Mouse (Mus musculus) lung, adult 2 months (tissue): Measurements from ENCODE around the gene Hsd3b4. TPM values are rescaled to one million over a fixed set of nuclear protein-coding genes. Genes with fewer than 3 reads are reported as not detected.
"Not testable (repeated sequence)": the region's sequence is repeated elsewhere in the genome, so short reads cannot be mapped to it uniquely, and the experiment has no call there.

Source experiments
- DNase-seq: peaks from one replicate; pipeline ENCODE4 v3.0.0; 2022
- H3K4me1 ChIP-seq: fragments of 200-500 bp; 2 replicates; pipeline ENCODE4 v1.6.1; 2011; ENCODE audit warnings: low read length; ENCODE audit not compliant: control insufficient read depth, insufficient read depth
- H3K4me3 ChIP-seq: fragments of 200-500 bp; replicated peaks from 2 replicates; pipeline ENCODE3; 2011; ENCODE audit warnings: low read depth, mild to moderate bottlenecking, control low read depth, low read length; ENCODE audit errors: extremely low read depth
- WGBS: fragments of 180-500 bp; shearing (Covaris S2); methylation state at CpG from one replicate; pipeline ENCODE4 v1.1.7; 2018; 5-methylcytosine and 5-hydroxymethylcytosine counted together
- polyA plus RNA-seq: library from polyadenylated mRNA; depleted of rRNA; stranded (reverse); fragments of >200 nt; gene quantifications from 2 replicates; pipeline ENCODE4 v1.2.3, GENCODE M21; 2012; rRNA removed

The Hsd3b4 gene
- polyA plus RNA-seq, 1 experiment: not detected

DNA sequence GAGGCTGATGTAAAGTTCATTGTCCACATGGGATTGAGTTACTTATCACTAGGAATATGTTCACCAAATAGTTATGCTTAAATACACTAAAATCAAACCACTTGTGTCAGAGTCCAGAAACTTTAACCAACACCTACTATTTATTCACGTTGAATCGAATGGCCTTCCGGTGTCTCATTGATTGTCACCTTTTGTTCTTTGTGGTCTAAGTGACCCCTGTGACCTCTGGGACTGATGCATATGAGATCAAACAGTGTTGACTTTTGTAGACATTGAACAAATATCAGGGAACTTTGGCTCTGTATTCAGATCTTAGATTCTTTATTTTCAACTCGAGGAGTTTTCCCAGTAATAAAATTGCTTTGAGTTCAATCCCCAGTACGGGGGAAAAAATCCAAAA lies 56.5 kb downstream of the Hsd3b4 start:
- DNase-seq, H3K4me3 ChIP-seq, H3K4me1 ChIP-seq: not testable (repeated sequence)
- 66% methylated on average over 5 of the region's 5 CpGs for WGBS

Other genes starting within 250 kb of the Hsd3b4 start
- gene Hmgcs2, start 230.1 kb downstream of the Hsd3b4 start, polyA plus RNA-seq: 12.8 and 14.4 TPM in 2 replicates
- gene Phgdh, start 170.5 kb downstream of the Hsd3b4 start, polyA plus RNA-seq: 19.8 and 21.4 TPM in 2 replicates
- 17.0 and 17.9 TPM in 2 replicates for gene Zfp697, start 128.1 kb downstream of the Hsd3b4 start, polyA plus RNA-seq
- not detected in 2 replicates for gene Gm4450, start 53.4 kb downstream of the Hsd3b4 start, polyA plus RNA-seq
- not detected in 2 replicates for gene Gm10681, start 78.3 kb upstream of the Hsd3b4 start, polyA plus RNA-seq
- gene Hsd3b5, start 119.7 kb upstream of the Hsd3b4 start, polyA plus RNA-seq: 0.09 TPM in 1 of 2 replicates, not detected in the other
- gene Hsd3b2, start 214.0 kb upstream of the Hsd3b4 start, polyA plus RNA-seq: 0.36 TPM in 1 of 2 replicates, not detected in the other